Mouse (Mus musculus) mature B cell (primary cell): ENCODE data around the gene Ucma.
"Not testable (repeated sequence)": the region's sequence is repeated elsewhere in the genome, so short reads cannot be mapped to it uniquely, and the experiment has no call there.

ENCODE experiments used
- in situ Hi-C: fragments of 300-500 bp; cut with MboI; formaldehyde crosslinking; loops from 2 replicates; pipeline ENCODE4 v1.14.3; 2019

Ucma gene

GRCm38 (mm10) chr2:4975807-4976206, at the start of gene Ucma:
Ucma (plus strand) TSS chr2:4976122.
- in situ Hi-C loops: no loop called here

- in situ Hi-C loops: no loop called here
These were observed 48.5 kb upstream of the Ucma start for GRCm38 (mm10) chr2:4927391-4927790.

GRCm38 (mm10) chr2:4929230-4929629, 46.7 kb upstream of the Ucma start:
- in situ Hi-C loops: no loop called here

GRCm38 (mm10) chr2:4934516-4934915, 41.4 kb upstream of the Ucma start:
- in situ Hi-C loops: no loop called here

- in situ Hi-C loops: no loop called here
These were observed 38.0 kb upstream of the Ucma start for GRCm38 (mm10) chr2:4937931-4938330.

- in situ Hi-C loops: no loop called here
These were observed 35.1 kb upstream of the Ucma start for GRCm38 (mm10) chr2:4940861-4941260.

GRCm38 (mm10) chr2:4949691-4950090, 26.2 kb upstream of the Ucma start:
- in situ Hi-C loops: not testable (repeated sequence)

- in situ Hi-C loops: no loop called here
These were observed 24.9 kb upstream of the Ucma start for GRCm38 (mm10) chr2:4950986-4951385.

GRCm38 (mm10) chr2:4954216-4954760, 21.6 kb upstream of the Ucma start:
- in situ Hi-C loops: no loop called here

GRCm38 (mm10) chr2:4958039-4958438, 17.9 kb upstream of the Ucma start:
- in situ Hi-C loops: no loop called here

- in situ Hi-C loops: no loop called here
These were observed 8.1 kb upstream of the Ucma start for GRCm38 (mm10) chr2:4967806-4968205.

- in situ Hi-C loops: no loop called here
These were observed 6.8 kb upstream of the Ucma start for GRCm38 (mm10) chr2:4969083-4969482.

- in situ Hi-C loops: no loop called here
These were observed 2.2 kb downstream of the Ucma start for GRCm38 (mm10) chr2:4978091-4978490.

- in situ Hi-C loops: no loop called here
These were observed 8.1 kb downstream of the Ucma start for GRCm38 (mm10) chr2:4983987-4984386.

GRCm38 (mm10) chr2:4985000-4985399, 9.1 kb downstream of the Ucma start:
- in situ Hi-C loops: no loop called here

- in situ Hi-C loops: no loop called here
These were observed 10.9 kb downstream of the Ucma start for GRCm38 (mm10) chr2:4986798-4987197.

- in situ Hi-C loops: no loop called here
These were observed 11.7 kb downstream of the Ucma start for GRCm38 (mm10) chr2:4987388-4988180.

GRCm38 (mm10) chr2:4988826-4989424, 13.0 kb downstream of the Ucma start:
- in situ Hi-C loops: no loop called here

GRCm38 (mm10) chr2:4993584-4993983, 17.7 kb downstream of the Ucma start:
- in situ Hi-C loops: no loop called here

GRCm38 (mm10) chr2:4994436-4994835, 18.5 kb downstream of the Ucma start:
- in situ Hi-C loops: no loop called here

- in situ Hi-C loops: no loop called here
These were observed 19.7 kb downstream of the Ucma start for GRCm38 (mm10) chr2:4995646-4996045.

GRCm38 (mm10) chr2:4996421-4996824, 20.5 kb downstream of the Ucma start:
- in situ Hi-C loops: no loop called here

- in situ Hi-C loops: no loop called here
These were observed 23.0 kb downstream of the Ucma start for GRCm38 (mm10) chr2:4998905-4999304.
